Mouse (Mus musculus) G1E (cell line): ENCODE data around the gene Dedd. TPM values are rescaled to one million over a fixed set of nuclear protein-coding genes. Genes with fewer than 3 reads are reported as not detected.
"Not testable (repeated sequence)": the region's sequence is repeated elsewhere in the genome, so short reads cannot be mapped to it uniquely, and the experiment has no call there.

Experiments used
- ATAC-seq: 2 replicates; pipeline ENCODE4 v1.8.0; 2016; ENCODE audit warnings: mild to moderate bottlenecking; ENCODE audit not compliant: insufficient number of reproducible peaks, poor library complexity, low FRiP score, severe bottlenecking; ENCODE audit errors: extremely low read depth
- DNase-seq: peaks from one replicate; pipeline ENCODE4 v3.0.0; 2012; ENCODE audit warnings: low spot score
- H3K27me3 ChIP-seq: 2 replicates; pipeline ENCODE4 v1.6.1; 2012; ENCODE audit warnings: mild to moderate bottlenecking, low read length, inconsistent platforms; ENCODE audit not compliant: insufficient read depth
- H3K36me3 ChIP-seq: replicated peaks from 2 replicates; pipeline ENCODE3; 2012; ENCODE audit warnings: mild to moderate bottlenecking, inconsistent platforms
- H3K4me1 ChIP-seq: 2 replicates; pipeline ENCODE4 v1.6.1; 2012; ENCODE audit warnings: low read depth, low read length, inconsistent platforms, mixed read lengths; ENCODE audit not compliant: insufficient read depth
- H3K4me3 ChIP-seq: 2 replicates; pipeline ENCODE4 v1.5.1; 2012; ENCODE audit warnings: low read depth, mild to moderate bottlenecking, inconsistent platforms, low read length, moderate library complexity, mixed read lengths
- H3K9me3 ChIP-seq: replicated peaks from 2 replicates; pipeline ENCODE4 v1.6.1; 2012; ENCODE audit warnings: inconsistent platforms
- CTCF ChIP-seq: IDR thresholded peaks from 2 replicates; pipeline ENCODE4 v1.5.1; 2012; ENCODE audit warnings: low read depth, low read length, inconsistent platforms, mixed read lengths
- GATA1 ChIP-seq: IDR thresholded peaks from 2 replicates; pipeline ENCODE4 v1.6.1; 2012; ENCODE audit warnings: borderline replicate concordance, low read length, inconsistent platforms, mixed read lengths
- GATA2 ChIP-seq: IDR thresholded peaks from 2 replicates; pipeline ENCODE4 v1.6.1; 2012; ENCODE audit warnings: low read depth, low read length, inconsistent platforms, borderline replicate concordance
- POLR2AphosphoS5 ChIP-seq: IDR thresholded peaks from 2 replicates; pipeline ENCODE4 v1.6.1; 2012; ENCODE audit warnings: low read depth, low read length, inconsistent platforms; ENCODE audit not compliant: insufficient replicate concordance
- TAL1 ChIP-seq: conservative IDR thresholded peaks from 2 replicates; pipeline ENCODE4 v1.6.1; 2012; ENCODE audit warnings: low read depth, low read length, inconsistent platforms, mixed read lengths
- polyA plus RNA-seq: library from polyadenylated mRNA; stranded (reverse); fragments of >175 nt; gene quantifications from 2 replicates; pipeline ENCODE4 v1.2.3, GENCODE M21; 2012
- total RNA-seq, 2 experiments: library from RNA; stranded (forward) in 1 of 2; stranded (reverse) in 1 of 2; fragments of 200-1000 nt in 1 of 2; fragments of >200 nt in 1 of 2; fragmentation: Nextera tagmentation in 1 of 2; gene quantifications; 2 replicates each; pipeline ENCODE4 v1.2.3; 2014 to 2017

Gene Dedd
- total and polyA plus RNA-seq, 3 experiments: 17.0 to 53.6 (median 29.9) TPM

GRCm38 (mm10) chr1:171293351-171293750 is 35.6 kb upstream of the Dedd start:
- DNase-seq (no peak), ATAC-seq (no peak)
- H3K9me3 ChIP-seq: no peaks in the 10 kb centered on the region
- H3K4me3 ChIP-seq: peak overlapping the region; percentile 0; the same call in 1 of the 2 replicates
- H3K36me3 ChIP-seq: peaks cover 30% of the 10 kb centered on the region
- TF ChIP-seq GATA1 (no peak), GATA2 (no peak), TAL1 (no peak), POLR2AphosphoS5 (no peak), CTCF (no peak)
- H3K4me1 ChIP-seq: peaks cover 31% of the 10 kb centered on the region
- no peaks in the 10 kb centered on the region for H3K27me3 ChIP-seq

- DNase-seq (no peak), ATAC-seq (no peak)
- Histone ChIP-seq H3K4me1 (peaks cover 27% of the 10 kb centered on the region), H3K27me3 (no peaks in the 10 kb centered on the region), H3K4me3 (peak overlapping the region; percentile 80), H3K9me3 (no peaks in the 10 kb centered on the region), H3K36me3 (peaks cover 25% of the 10 kb centered on the region)
- TF ChIP-seq GATA2: no peak
- no peak for TF ChIP-seq GATA1
- TF ChIP-seq POLR2AphosphoS5: no peak
- TF ChIP-seq TAL1: no peak
- no peak for TF ChIP-seq CTCF
Observed at GRCm38 (mm10) chr1:171293906-171294297, 35.0 kb upstream of the Dedd start.

- H3K9me3 ChIP-seq: no peaks in the 10 kb centered on the region
- no peak for TF ChIP-seq POLR2AphosphoS5
- no peak for TF ChIP-seq GATA1
- TF ChIP-seq GATA2: no peak
- TF ChIP-seq TAL1: no peak
- TF ChIP-seq CTCF: no peak
- H3K4me3 ChIP-seq: peak within 1 kb of the TSS; percentile 80
- H3K27me3 ChIP-seq: no peaks in the 10 kb centered on the region
- peaks cover 19% of the 10 kb centered on the region for H3K36me3 ChIP-seq
- peaks cover 23% of the 10 kb centered on the region for H3K4me1 ChIP-seq
- ATAC-seq (peak; percentile 79), DNase-seq (peak; percentile 58)
Observed at GRCm38 (mm10) chr1:171294298-171295062, 34.5 kb upstream of the Dedd start, which contains the start of gene Ufc1. Gene Ufc1 (minus strand): TSS chr1:171295024.

- Histone ChIP-seq H3K9me3 (no peaks in the 10 kb centered on the region), H3K27me3 (no peaks in the 10 kb centered on the region), H3K36me3 (peaks cover 13% of the 10 kb centered on the region), H3K4me1 (peaks cover 23% of the 10 kb centered on the region), H3K4me3 (peak overlapping the region; percentile 80)
- DNase-seq: no peak
- no peak for ATAC-seq
- no peak for TF ChIP-seq TAL1
- TF ChIP-seq CTCF: no peak
- no peak for TF ChIP-seq GATA1
- TF ChIP-seq GATA2: no peak
- TF ChIP-seq POLR2AphosphoS5: no peak
Observed at GRCm38 (mm10) chr1:171295063-171295402, 33.9 kb upstream of the Dedd start.

- H3K27me3 ChIP-seq: no peaks in the 10 kb centered on the region
- no peak for ATAC-seq
- H3K4me1 ChIP-seq: peaks cover 11% of the 10 kb centered on the region
Observed at GRCm38 (mm10) chr1:171298226-171298625, 30.7 kb upstream of the Dedd start.

GRCm38 (mm10) chr1:171306157-171306556 is 22.8 kb upstream of the Dedd start:
- H3K4me1 ChIP-seq, ATAC-seq, DNase-seq, H3K9me3 ChIP-seq, H3K4me3 ChIP-seq, H3K36me3 ChIP-seq: not testable (repeated sequence)
- peaks cover 12% of the 10 kb centered on the region for H3K27me3 ChIP-seq

More at GRCm38 (mm10) chr1:171298226-171298625, 30.7 kb upstream of the Dedd start:
- no peak for TF ChIP-seq GATA1
- Histone ChIP-seq H3K9me3 (no peaks in the 10 kb centered on the region), H3K36me3 (no peaks in the 10 kb centered on the region), H3K4me3 (no peak overlapping the region)
- DNase-seq: no peak

GRCm38 (mm10) chr1:171309321-171309720 is 19.6 kb upstream of the Dedd start:
- DNase-seq (no peak), ATAC-seq (no peak)
- H3K4me3 ChIP-seq: no peak overlapping the region
- peaks cover 12% of the 10 kb centered on the region for H3K27me3 ChIP-seq
- no peaks in the 10 kb centered on the region for H3K4me1 ChIP-seq
- no peaks in the 10 kb centered on the region for H3K36me3 ChIP-seq
- no peak for TF ChIP-seq GATA1
- TF ChIP-seq GATA2: no peak
- no peak for TF ChIP-seq CTCF
- TF ChIP-seq TAL1: no peak
- TF ChIP-seq POLR2AphosphoS5: no peak
- H3K9me3 ChIP-seq: no peaks in the 10 kb centered on the region
